Mouse (Mus musculus): ENCODE results near the gene Kndc1. TPM values are rescaled to one million over a fixed set of nuclear protein-coding genes. Genes with fewer than 3 reads are reported as not detected.
A peak's percentile ranks its signal among the peaks of the same experiment; 100 is the strongest.

The Kndc1 gene
- polyA plus RNA-seq, 1 experiment from 2014 or later, result 0.26 TPM

- Histone ChIP-seq H3K4me3 (peak overlapping the region; percentile 45), H3K4me1 (peaks cover 15% of the 10 kb centered on the region), H3K27ac (no peak overlapping the region), H3K9me3 (no peaks in the 10 kb centered on the region), H3K36me3 (replicated peaks) (no peaks in the 10 kb centered on the region), H3K27me3 (ENCODE audit: poor library complexity, severe bottlenecking) (peaks cover 100% of the 10 kb centered on the region)
- DNase-seq (ENCODE audit: extremely low spot score, low spot score), result peak; percentile 38
- 2% methylated on average over 68 of the region's 68 CpGs for WGBS
Measured at GRCm38 (mm10) chr7:139944291-139945240, 50.1 kb downstream of the Kndc1 start.

GRCm38 (mm10) chr7:139945516-139945915 lies 51.0 kb downstream of the Kndc1 start:
- no peak overlapping the region for H3K4me3 ChIP-seq
- H3K9me3 ChIP-seq, result no peaks in the 10 kb centered on the region
- H3K27me3 ChIP-seq (ENCODE audit: poor library complexity, severe bottlenecking), result peaks cover 100% of the 10 kb centered on the region
- 10% methylated on average over 5 of the region's 5 CpGs for WGBS
- H3K36me3 ChIP-seq (replicated peaks), result no peaks in the 10 kb centered on the region
- H3K4me1 ChIP-seq, result peaks cover 25% of the 10 kb centered on the region
- DNase-seq (ENCODE audit: extremely low spot score, low spot score), result no peak
- H3K27ac ChIP-seq, result no peak overlapping the region

GRCm38 (mm10) chr7:139946032-139946431 lies 51.5 kb downstream of the Kndc1 start:
- WGBS, result 24% methylated on average over 5 of the region's 5 CpGs
- no peaks in the 10 kb centered on the region for H3K9me3 ChIP-seq
- peaks cover 30% of the 10 kb centered on the region for H3K4me1 ChIP-seq
- H3K4me3 ChIP-seq, result no peak overlapping the region
- H3K27me3 ChIP-seq (ENCODE audit: poor library complexity, severe bottlenecking), result peaks cover 100% of the 10 kb centered on the region
- H3K36me3 ChIP-seq (replicated peaks), result no peaks in the 10 kb centered on the region
- DNase-seq (ENCODE audit: extremely low spot score, low spot score), result no peak
- no peak overlapping the region for H3K27ac ChIP-seq

- no peaks in the 10 kb centered on the region for H3K36me3 ChIP-seq (replicated peaks)
- 1% methylated on average over 15 of the region's 15 CpGs for WGBS
- H3K27me3 ChIP-seq (ENCODE audit: poor library complexity, severe bottlenecking), result peaks cover 92% of the 10 kb centered on the region
- 0 out of 2 replicates have a peak overlapping the region, but pooled peaks have one; percentile 60 for H3K27ac ChIP-seq
- H3K9me3 ChIP-seq, result no peaks in the 10 kb centered on the region
- H3K4me1 ChIP-seq, result peaks cover 32% of the 10 kb centered on the region
- H3K4me3 ChIP-seq, result peak overlapping the region; percentile 58
- DNase-seq (ENCODE audit: extremely low spot score, low spot score), result peak; percentile 67
Measured at GRCm38 (mm10) chr7:139949893-139950282, 55.4 kb downstream of the Kndc1 start.

- H3K9me3 ChIP-seq, result no peaks in the 10 kb centered on the region
- peaks cover 91% of the 10 kb centered on the region for H3K27me3 ChIP-seq (ENCODE audit: poor library complexity, severe bottlenecking)
- H3K4me1 ChIP-seq, result peaks cover 32% of the 10 kb centered on the region
- 2% methylated on average over 33 of the region's 33 CpGs for WGBS
- H3K4me3 ChIP-seq, result peak overlapping the region; percentile 58
- peak; percentile 56 for DNase-seq (ENCODE audit: extremely low spot score, low spot score)
- H3K27ac ChIP-seq, result peak overlapping the region; percentile 60; the same call in 1 of the 2 replicates
- no peaks in the 10 kb centered on the region for H3K36me3 ChIP-seq (replicated peaks)
Measured at GRCm38 (mm10) chr7:139950283-139950971, 55.9 kb downstream of the Kndc1 start.

- H3K27me3 ChIP-seq (ENCODE audit: poor library complexity, severe bottlenecking), result peaks cover 91% of the 10 kb centered on the region
- H3K36me3 ChIP-seq (replicated peaks), result no peaks in the 10 kb centered on the region
- H3K4me1 ChIP-seq, result peaks cover 32% of the 10 kb centered on the region
- peak; percentile 23 for DNase-seq (ENCODE audit: extremely low spot score, low spot score)
- no peaks in the 10 kb centered on the region for H3K9me3 ChIP-seq
- peak overlapping the region; percentile 58 for H3K4me3 ChIP-seq
- peak overlapping the region; percentile 60; the same call in 1 of the 2 replicates for H3K27ac ChIP-seq
- WGBS, result 8% methylated on average over 16 of the region's 16 CpGs
Measured at GRCm38 (mm10) chr7:139951079-139951478, 56.6 kb downstream of the Kndc1 start.

- DNase-seq (ENCODE audit: extremely low spot score, low spot score), result peak; percentile 37
- H3K27me3 ChIP-seq (ENCODE audit: poor library complexity, severe bottlenecking), result peaks cover 91% of the 10 kb centered on the region
Measured at GRCm38 (mm10) chr7:139951991-139952633, 57.6 kb downstream of the Kndc1 start.

GRCm38 (mm10) chr7:139955505-139955904 lies 61.0 kb downstream of the Kndc1 start:
- Histone ChIP-seq H3K36me3 (replicated peaks) (no peaks in the 10 kb centered on the region), H3K27ac (no peak overlapping the region), H3K4me3 (no peak overlapping the region), H3K4me1 (peaks cover 26% of the 10 kb centered on the region), H3K9me3 (no peaks in the 10 kb centered on the region), H3K27me3 (ENCODE audit: poor library complexity, severe bottlenecking) (peaks cover 78% of the 10 kb centered on the region)
- DNase-seq (ENCODE audit: extremely low spot score, low spot score), result no peak
- WGBS, result 84% methylated on average over 4 of the region's 4 CpGs

More at GRCm38 (mm10) chr7:139951991-139952633, 57.6 kb downstream of the Kndc1 start:
- Histone ChIP-seq H3K9me3 (no peaks in the 10 kb centered on the region), H3K36me3 (replicated peaks) (no peaks in the 10 kb centered on the region), H3K27ac (no peak overlapping the region), H3K4me1 (peaks cover 32% of the 10 kb centered on the region), H3K4me3 (no peak overlapping the region)
- 56% methylated on average over 6 of the region's 6 CpGs for WGBS

- Histone ChIP-seq H3K27ac (no peak overlapping the region), H3K36me3 (replicated peaks) (no peaks in the 10 kb centered on the region), H3K4me1 (peaks cover 16% of the 10 kb centered on the region), H3K27me3 (ENCODE audit: poor library complexity, severe bottlenecking) (peaks cover 79% of the 10 kb centered on the region), H3K9me3 (no peaks in the 10 kb centered on the region), H3K4me3 (no peak overlapping the region)
- no peak for DNase-seq (ENCODE audit: extremely low spot score, low spot score)
- WGBS, result 83% methylated on average over 3 of the region's 3 CpGs
Measured at GRCm38 (mm10) chr7:139956658-139957057, 62.2 kb downstream of the Kndc1 start.

GRCm38 (mm10) chr7:139957437-139957836 lies 62.9 kb downstream of the Kndc1 start:
- 58% methylated on average over 11 of the region's 11 CpGs for WGBS

GRCm38 (mm10) chr7:139957958-139958357 lies 63.5 kb downstream of the Kndc1 start:
- WGBS, result 50% methylated on average over 11 of the region's 11 CpGs
- H3K4me1 ChIP-seq, result 0 out of 2 replicates have a peak, but pooled peaks cover 6% of the 10 kb centered on the region

More at GRCm38 (mm10) chr7:139957437-139957836, 62.9 kb downstream of the Kndc1 start:
- no peak for DNase-seq (ENCODE audit: extremely low spot score, low spot score)
- H3K27ac ChIP-seq, result no peak overlapping the region
- no peak overlapping the region for H3K4me3 ChIP-seq
- H3K4me1 ChIP-seq, result peaks cover 8% of the 10 kb centered on the region
- no peaks in the 10 kb centered on the region for H3K36me3 ChIP-seq (replicated peaks)
- H3K9me3 ChIP-seq, result no peaks in the 10 kb centered on the region
- peaks cover 74% of the 10 kb centered on the region for H3K27me3 ChIP-seq (ENCODE audit: poor library complexity, severe bottlenecking)

GRCm38 (mm10) chr7:139961141-139961540 lies 66.6 kb downstream of the Kndc1 start:
- Histone ChIP-seq H3K4me3 (no peak overlapping the region), H3K27ac (no peak overlapping the region), H3K36me3 (replicated peaks) (no peaks in the 10 kb centered on the region), H3K4me1 (0 out of 2 replicates have a peak, but pooled peaks cover 6% of the 10 kb centered on the region), H3K27me3 (ENCODE audit: poor library complexity, severe bottlenecking) (peaks cover 59% of the 10 kb centered on the region), H3K9me3 (no peaks in the 10 kb centered on the region)
- WGBS, result 92% methylated on average over 10 of the region's 10 CpGs
- no peak for DNase-seq (ENCODE audit: extremely low spot score, low spot score)

More at GRCm38 (mm10) chr7:139957958-139958357, 63.5 kb downstream of the Kndc1 start:
- H3K4me3 ChIP-seq, result no peak overlapping the region
- peaks cover 69% of the 10 kb centered on the region for H3K27me3 ChIP-seq (ENCODE audit: poor library complexity, severe bottlenecking)
- no peaks in the 10 kb centered on the region for H3K36me3 ChIP-seq (replicated peaks)
- H3K27ac ChIP-seq, result no peak overlapping the region
- H3K9me3 ChIP-seq, result no peaks in the 10 kb centered on the region
- no peak for DNase-seq (ENCODE audit: extremely low spot score, low spot score)
